Mouse (Mus musculus): ENCODE measurements around the gene Mipep. TPM values are rescaled to one million over a fixed set of nuclear protein-coding genes. Genes with fewer than 3 reads are reported as not detected.

Mipep gene
- polyA plus RNA-seq, 1 experiment from 2014 or later = 32.4 TPM

- Histone ChIP-seq H3K9me3 (replicated peaks; ENCODE audit: control insufficient read depth, low read length) (no peaks in the 10 kb centered on the region), H3K36me3 (replicated peaks; ENCODE audit: control insufficient read depth, insufficient read depth, low read depth, low read length) (no peaks in the 10 kb centered on the region; the same call in 1 of the 2 replicates), H3K4me2 (ENCODE audit: low read depth, low read length) (no peak overlapping the region), H3K4me1 (ENCODE audit: control insufficient read depth, insufficient read depth, low read length) (no peaks in the 10 kb centered on the region), H3K9ac (replicated peaks; ENCODE audit: low read length) (no peak overlapping the region), H3K4me3 (ENCODE audit: low read depth, low read length) (no peak overlapping the region), H3K27ac (replicated peaks; ENCODE audit: low read depth, low read length) (no peak overlapping the region), H3K27me3 (ENCODE audit: control insufficient read depth, insufficient read depth, low read length) (no peaks in the 10 kb centered on the region)
- ATAC-seq (replicated peaks; ENCODE audit: insufficient number of reproducible peaks, low FRiP score, low TSS enrichment, low read depth) (no peak), DNase-seq (ENCODE audit: low spot score) (no peak)
- 85% methylated on average over 12 of the region's 12 CpGs for WGBS
Measured at GRCm38 (mm10) chr14:60749880-60750279, 34.5 kb upstream of the Mipep start.

- DNase-seq (ENCODE audit: low spot score) = no peak
- Histone ChIP-seq H3K4me3 (ENCODE audit: low read depth, low read length) (no peak overlapping the region), H3K4me2 (ENCODE audit: low read depth, low read length) (no peak overlapping the region), H3K27me3 (ENCODE audit: control insufficient read depth, insufficient read depth, low read length) (no peaks in the 10 kb centered on the region), H3K9me3 (replicated peaks; ENCODE audit: control insufficient read depth, low read length) (no peaks in the 10 kb centered on the region), H3K36me3 (replicated peaks; ENCODE audit: control insufficient read depth, insufficient read depth, low read depth, low read length) (no peaks in the 10 kb centered on the region; the same call in 1 of the 2 replicates), H3K27ac (replicated peaks; ENCODE audit: low read depth, low read length) (no peak overlapping the region), H3K9ac (replicated peaks; ENCODE audit: low read length) (no peak overlapping the region), H3K4me1 (ENCODE audit: control insufficient read depth, insufficient read depth, low read length) (no peaks in the 10 kb centered on the region)
- no peak for ATAC-seq (replicated peaks; ENCODE audit: insufficient number of reproducible peaks, low FRiP score, low TSS enrichment, low read depth)
- WGBS = 93% methylated on average over 16 of the region's 16 CpGs
Measured at GRCm38 (mm10) chr14:60751581-60751980, 32.8 kb upstream of the Mipep start.

- H3K36me3 ChIP-seq (replicated peaks; ENCODE audit: control insufficient read depth, insufficient read depth, low read depth, low read length) = no peaks in the 10 kb centered on the region; the same call in 1 of the 2 replicates
- no peaks in the 10 kb centered on the region for H3K9me3 ChIP-seq (replicated peaks; ENCODE audit: control insufficient read depth, low read length)
- no peaks in the 10 kb centered on the region for H3K4me1 ChIP-seq (ENCODE audit: control insufficient read depth, insufficient read depth, low read length)
- no peak overlapping the region for H3K27ac ChIP-seq (replicated peaks; ENCODE audit: low read depth, low read length)
- no peaks in the 10 kb centered on the region for H3K27me3 ChIP-seq (ENCODE audit: control insufficient read depth, insufficient read depth, low read length)
- no peak overlapping the region for H3K4me2 ChIP-seq (ENCODE audit: low read depth, low read length)
- ATAC-seq (replicated peaks; ENCODE audit: insufficient number of reproducible peaks, low FRiP score, low TSS enrichment, low read depth) = no peak
- 77% methylated on average over 14 of the region's 14 CpGs for WGBS
- no peak for DNase-seq (ENCODE audit: low spot score)
- H3K4me3 ChIP-seq (ENCODE audit: low read depth, low read length) = no peak overlapping the region
- H3K9ac ChIP-seq (replicated peaks; ENCODE audit: low read length) = no peak overlapping the region
Measured at GRCm38 (mm10) chr14:60752892-60753800, 31.2 kb upstream of the Mipep start.

- Histone ChIP-seq H3K4me3 (ENCODE audit: low read depth, low read length) (no peak overlapping the region), H3K9ac (replicated peaks; ENCODE audit: low read length) (no peak overlapping the region), H3K27ac (replicated peaks; ENCODE audit: low read depth, low read length) (no peak overlapping the region), H3K9me3 (replicated peaks; ENCODE audit: control insufficient read depth, low read length) (no peaks in the 10 kb centered on the region), H3K27me3 (ENCODE audit: control insufficient read depth, insufficient read depth, low read length) (no peaks in the 10 kb centered on the region), H3K36me3 (replicated peaks; ENCODE audit: control insufficient read depth, insufficient read depth, low read depth, low read length) (no peaks in the 10 kb centered on the region; the same call in 1 of the 2 replicates), H3K4me1 (ENCODE audit: control insufficient read depth, insufficient read depth, low read length) (no peaks in the 10 kb centered on the region), H3K4me2 (ENCODE audit: low read depth, low read length) (no peak overlapping the region)
- ATAC-seq (replicated peaks; ENCODE audit: insufficient number of reproducible peaks, low FRiP score, low TSS enrichment, low read depth) (no peak), DNase-seq (ENCODE audit: low spot score) (no peak)
- 96% methylated on average over 10 of the region's 10 CpGs for WGBS
Measured at GRCm38 (mm10) chr14:60753801-60754126, 30.6 kb upstream of the Mipep start.

GRCm38 (mm10) chr14:60754656-60755055 is 29.7 kb upstream of the Mipep start:
- ATAC-seq (replicated peaks; ENCODE audit: insufficient number of reproducible peaks, low FRiP score, low TSS enrichment, low read depth) = no peak
- no peak for DNase-seq (ENCODE audit: low spot score)
- no peak overlapping the region for H3K9ac ChIP-seq (replicated peaks; ENCODE audit: low read length)
- 96% methylated on average over 5 of the region's 5 CpGs for WGBS
- H3K4me3 ChIP-seq (ENCODE audit: low read depth, low read length) = no peak overlapping the region
- H3K27me3 ChIP-seq (ENCODE audit: control insufficient read depth, insufficient read depth, low read length) = no peaks in the 10 kb centered on the region
- no peak overlapping the region for H3K4me2 ChIP-seq (ENCODE audit: low read depth, low read length)
- H3K36me3 ChIP-seq (replicated peaks; ENCODE audit: control insufficient read depth, insufficient read depth, low read depth, low read length) = no peaks in the 10 kb centered on the region; the same call in 1 of the 2 replicates
- H3K9me3 ChIP-seq (replicated peaks; ENCODE audit: control insufficient read depth, low read length) = no peaks in the 10 kb centered on the region
- no peak overlapping the region for H3K27ac ChIP-seq (replicated peaks; ENCODE audit: low read depth, low read length)
- no peaks in the 10 kb centered on the region for H3K4me1 ChIP-seq (ENCODE audit: control insufficient read depth, insufficient read depth, low read length)

- ATAC-seq (replicated peaks; ENCODE audit: insufficient number of reproducible peaks, low FRiP score, low TSS enrichment, low read depth) (0 out of 2 replicates have a peak, but pooled peaks have one; percentile 9), DNase-seq (ENCODE audit: low spot score) (no peak)
- Histone ChIP-seq H3K9ac (replicated peaks; ENCODE audit: low read length) (no peak overlapping the region), H3K27me3 (ENCODE audit: control insufficient read depth, insufficient read depth, low read length) (no peaks in the 10 kb centered on the region), H3K36me3 (replicated peaks; ENCODE audit: control insufficient read depth, insufficient read depth, low read depth, low read length) (no peaks in the 10 kb centered on the region; the same call in 1 of the 2 replicates), H3K4me2 (ENCODE audit: low read depth, low read length) (no peak overlapping the region), H3K27ac (replicated peaks; ENCODE audit: low read depth, low read length) (no peak overlapping the region), H3K9me3 (replicated peaks; ENCODE audit: control insufficient read depth, low read length) (no peaks in the 10 kb centered on the region), H3K4me1 (ENCODE audit: control insufficient read depth, insufficient read depth, low read length) (no peaks in the 10 kb centered on the region), H3K4me3 (ENCODE audit: low read depth, low read length) (no peak overlapping the region)
- whole genome bisulfite sequencing = 93% methylated on average over 15 of the region's 15 CpGs
Measured at GRCm38 (mm10) chr14:60756271-60756670, 28.1 kb upstream of the Mipep start.

- WGBS = 95% methylated on average over 8 of the region's 8 CpGs
- ATAC-seq (replicated peaks; ENCODE audit: insufficient number of reproducible peaks, low FRiP score, low TSS enrichment, low read depth) (no peak), DNase-seq (ENCODE audit: low spot score) (no peak)
- no peaks in the 10 kb centered on the region for H3K9me3 ChIP-seq (replicated peaks; ENCODE audit: control insufficient read depth, low read length)
- H3K4me3 ChIP-seq (ENCODE audit: low read depth, low read length) = no peak overlapping the region
- H3K27ac ChIP-seq (replicated peaks; ENCODE audit: low read depth, low read length) = no peak overlapping the region
- H3K9ac ChIP-seq (replicated peaks; ENCODE audit: low read length) = no peak overlapping the region
- no peaks in the 10 kb centered on the region for H3K27me3 ChIP-seq (ENCODE audit: control insufficient read depth, insufficient read depth, low read length)
- H3K4me2 ChIP-seq (ENCODE audit: low read depth, low read length) = no peak overlapping the region
- H3K4me1 ChIP-seq (ENCODE audit: control insufficient read depth, insufficient read depth, low read length) = no peaks in the 10 kb centered on the region
- no peaks in the 10 kb centered on the region for H3K36me3 ChIP-seq (replicated peaks; ENCODE audit: control insufficient read depth, insufficient read depth, low read depth, low read length)
Measured at GRCm38 (mm10) chr14:60757265-60757664, 27.1 kb upstream of the Mipep start.

GRCm38 (mm10) chr14:60757722-60758121 is 26.7 kb upstream of the Mipep start:
- H3K4me3 ChIP-seq (ENCODE audit: low read depth, low read length) = no peak overlapping the region
- H3K27me3 ChIP-seq (ENCODE audit: control insufficient read depth, insufficient read depth, low read length) = no peaks in the 10 kb centered on the region
- no peak overlapping the region for H3K9ac ChIP-seq (replicated peaks; ENCODE audit: low read length)
- H3K9me3 ChIP-seq (replicated peaks; ENCODE audit: control insufficient read depth, low read length) = no peaks in the 10 kb centered on the region
- H3K4me2 ChIP-seq (ENCODE audit: low read depth, low read length) = no peak overlapping the region
- no peaks in the 10 kb centered on the region for H3K36me3 ChIP-seq (replicated peaks; ENCODE audit: control insufficient read depth, insufficient read depth, low read depth, low read length)
- WGBS = 94% methylated on average over 7 of the region's 7 CpGs
- ATAC-seq (replicated peaks; ENCODE audit: insufficient number of reproducible peaks, low FRiP score, low TSS enrichment, low read depth) (no peak), DNase-seq (ENCODE audit: low spot score) (no peak)
- H3K27ac ChIP-seq (replicated peaks; ENCODE audit: low read depth, low read length) = no peak overlapping the region
- no peaks in the 10 kb centered on the region for H3K4me1 ChIP-seq (ENCODE audit: control insufficient read depth, insufficient read depth, low read length)

Measured in embryonic facial prominence, embryonic 11.5 days (tissue).